ENCODE assay signal across 8 mouse cellular contexts in the genomic region with DNA sequence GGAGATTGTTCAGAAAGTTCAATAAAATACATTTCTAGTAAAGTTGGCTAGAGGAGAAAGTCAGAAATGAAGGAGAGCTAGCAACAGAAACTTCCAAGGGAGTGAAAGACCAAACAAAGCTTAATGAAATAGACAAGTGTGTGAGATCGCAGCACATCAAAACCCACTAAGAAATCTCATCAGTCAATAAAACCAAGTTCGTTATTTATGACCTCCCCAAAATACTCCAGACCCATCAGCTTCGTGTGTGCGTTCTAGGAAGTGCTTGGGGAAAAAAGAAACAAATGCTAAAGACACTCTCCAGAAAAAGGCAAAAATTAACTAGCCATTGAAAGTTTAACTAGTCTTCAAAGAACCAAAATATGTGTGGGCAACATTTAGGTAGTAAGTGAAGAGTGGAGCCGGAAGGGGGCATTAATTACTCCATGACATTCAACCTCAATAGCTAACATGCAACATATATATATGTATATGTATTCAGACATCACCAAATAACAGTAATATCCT. TPM values are rescaled to one million over a fixed set of nuclear protein-coding genes. Genes with fewer than 3 reads are reported as not detected.
A peak's percentile ranks its signal among the peaks of the same experiment; 100 is the strongest.
DNase-seq lines count a peak whose midpoint lies in the region; ATAC-seq lines count a peak whose summit lies in the region.

No protein-coding gene starts in this region.

- H3K9me3 ChIP-seq in kidney, embryonic 14.5 days (ENCODE audit: control insufficient read depth, low read length), result no peaks in the 10 kb centered on the region
- no peaks in the 10 kb centered on the region for H3K9me3 ChIP-seq in embryonic facial prominence, embryonic 10.5 days
- H3K9me3 ChIP-seq in hindbrain, embryonic 15.5 days, result no peaks in the 10 kb centered on the region
- no peaks in the 10 kb centered on the region for H3K9me3 ChIP-seq in midbrain, embryonic 15.5 days

- H3K9ac ChIP-seq in kidney, embryonic 14.5 days (ENCODE audit: low read depth, low read length), result peak overlapping the region; percentile 81
- peak overlapping the region; percentile 81 for H3K9ac ChIP-seq in hindbrain, embryonic 15.5 days
- H3K9ac ChIP-seq in midbrain, embryonic 15.5 days, result peak overlapping the region; percentile 72

- no peak overlapping the region for H3K27ac ChIP-seq in kidney, embryonic 14.5 days (ENCODE audit: low read depth, low read length)
- peak overlapping the region; percentile 99 for H3K27ac ChIP-seq in embryonic facial prominence, embryonic 10.5 days (replicated peaks)
- peak overlapping the region; percentile 97 for H3K27ac ChIP-seq in hindbrain, embryonic 15.5 days (replicated peaks)
- H3K27ac ChIP-seq in midbrain, embryonic 15.5 days, result peak overlapping the region; percentile 97

- H3K4me2 ChIP-seq in kidney, embryonic 14.5 days (replicated peaks; ENCODE audit: low read depth, low read length), result peak overlapping the region; percentile 86
- H3K4me2 ChIP-seq in hindbrain, embryonic 15.5 days, result peak overlapping the region; percentile 58
- H3K4me2 ChIP-seq in midbrain, embryonic 15.5 days, result peak overlapping the region; percentile 65

- no peak for DNase-seq in kidney, postnatal 36 days
- DNase-seq in embryonic facial prominence, embryonic 10.5 days (ENCODE audit: low spot score), result no peak
- no peak for DNase-seq in adrenal gland, adult 18-20 months (ENCODE audit: low spot score in 2 of 2)
- no peak for DNase-seq in ovary, adult 18-20 months (ENCODE audit: low spot score)
- DNase-seq in cerebellum, adult 8-10 months, result no peak

- ATAC-seq in kidney, embryonic 14.5 days (ENCODE audit: low FRiP score, low TSS enrichment), result no peak
- no peak for ATAC-seq in hindbrain, embryonic 15.5 days (ENCODE audit: low FRiP score, low read depth)
- ATAC-seq in midbrain, embryonic 15.5 days (replicated peaks), result no peak

- H3K36me3 ChIP-seq in kidney, embryonic 14.5 days (ENCODE audit: control insufficient read depth, insufficient read depth, low read length), result peaks cover 3% of the 10 kb centered on the region; the same call in 1 of the 2 replicates
- H3K36me3 ChIP-seq in embryonic facial prominence, embryonic 10.5 days (replicated peaks), result peaks cover 27% of the 10 kb centered on the region
- no peaks in the 10 kb centered on the region for H3K36me3 ChIP-seq in hindbrain, embryonic 15.5 days
- 0 out of 2 replicates have a peak, but pooled peaks cover 8% of the 10 kb centered on the region for H3K36me3 ChIP-seq in midbrain, embryonic 15.5 days (replicated peaks)

- H3K4me3 ChIP-seq in kidney, embryonic 14.5 days (ENCODE audit: low read length), result peak overlapping the region; percentile 78
- H3K4me3 ChIP-seq in embryonic facial prominence, embryonic 10.5 days, result peak overlapping the region; percentile 86
- peak overlapping the region; percentile 69 for H3K4me3 ChIP-seq in hindbrain, embryonic 15.5 days
- peak overlapping the region; percentile 68 for H3K4me3 ChIP-seq in midbrain, embryonic 15.5 days

- no peaks in the 10 kb centered on the region for H3K27me3 ChIP-seq in kidney, embryonic 14.5 days (ENCODE audit: control insufficient read depth, insufficient read depth, low read length)
- H3K27me3 ChIP-seq in embryonic facial prominence, embryonic 10.5 days (replicated peaks; ENCODE audit: low read depth, poor library complexity, severe bottlenecking), result no peaks in the 10 kb centered on the region
- no peaks in the 10 kb centered on the region for H3K27me3 ChIP-seq in hindbrain, embryonic 15.5 days
- no peaks in the 10 kb centered on the region for H3K27me3 ChIP-seq in midbrain, embryonic 15.5 days (replicated peaks)

- peaks cover 17% of the 10 kb centered on the region for H3K4me1 ChIP-seq in kidney, embryonic 14.5 days (ENCODE audit: control insufficient read depth, insufficient read depth, low read length)
- peaks cover 28% of the 10 kb centered on the region for H3K4me1 ChIP-seq in embryonic facial prominence, embryonic 10.5 days
- peaks cover 17% of the 10 kb centered on the region for H3K4me1 ChIP-seq in hindbrain, embryonic 15.5 days (replicated peaks)
- peaks cover 18% of the 10 kb centered on the region for H3K4me1 ChIP-seq in midbrain, embryonic 15.5 days

- WGBS in kidney, embryonic 14.5 days, result 39% methylated on average over 5 of the region's 5 CpGs
- 62% methylated on average over 5 of the region's 5 CpGs for WGBS in embryonic facial prominence, embryonic 10.5 days
- 34% methylated on average over 5 of the region's 5 CpGs for WGBS in hindbrain, embryonic 15.5 days
- WGBS in midbrain, embryonic 15.5 days, result 40% methylated on average over 5 of the region's 5 CpGs

RNA-seq across cellular contexts. Expression of gene Katnal1, which starts 1.4 kb away (rescaled TPM):
- polyA plus RNA-seq in kidney, embryonic 14.5 days (2014; fragmentation: Nextera tagmentation; extraction: Ambion mirVana), result 7.7 and 13.3 TPM in 2 replicates
- polyA plus RNA-seq in embryonic facial prominence, embryonic 10.5 days (2016; fragmentation: Nextera tagmentation; extraction: Ambion mirVana), result 19.9 and 20.2 TPM in 2 replicates
- polyA plus RNA-seq in hindbrain, embryonic 15.5 days (2015; fragmentation: Nextera tagmentation; extraction: Ambion mirVana), result 35.8 and 36.5 TPM in 2 replicates
- polyA plus RNA-seq in midbrain, embryonic 15.5 days (2015; fragmentation: Nextera tagmentation; extraction: Ambion mirVana), result 33.4 and 42.7 TPM in 2 replicates
- total RNA-seq in adrenal gland, adult 18-20 months (2021), result 1 to 10 TPM; 5.8 to 8.3 TPM
